Mouse (Mus musculus) leukemia stem cell, adult 10-12 weeks (primary cell): Measurements from ENCODE around the gene Bbs1. TPM values are rescaled to one million over a fixed set of nuclear protein-coding genes. Genes with fewer than 3 reads are reported as not detected.

ENCODE experiments used
- polyA plus RNA-seq: library from polyadenylated mRNA; stranded (reverse); fragments of >175 nt; gene quantifications from 2 replicates; pipeline ENCODE4 v1.2.3, GENCODE M21; 2012; ENCODE audit warnings: low replicate concordance

The Bbs1 gene
- polyA plus RNA-seq = 4.4 and 8.3 TPM in 2 replicates

DNA sequence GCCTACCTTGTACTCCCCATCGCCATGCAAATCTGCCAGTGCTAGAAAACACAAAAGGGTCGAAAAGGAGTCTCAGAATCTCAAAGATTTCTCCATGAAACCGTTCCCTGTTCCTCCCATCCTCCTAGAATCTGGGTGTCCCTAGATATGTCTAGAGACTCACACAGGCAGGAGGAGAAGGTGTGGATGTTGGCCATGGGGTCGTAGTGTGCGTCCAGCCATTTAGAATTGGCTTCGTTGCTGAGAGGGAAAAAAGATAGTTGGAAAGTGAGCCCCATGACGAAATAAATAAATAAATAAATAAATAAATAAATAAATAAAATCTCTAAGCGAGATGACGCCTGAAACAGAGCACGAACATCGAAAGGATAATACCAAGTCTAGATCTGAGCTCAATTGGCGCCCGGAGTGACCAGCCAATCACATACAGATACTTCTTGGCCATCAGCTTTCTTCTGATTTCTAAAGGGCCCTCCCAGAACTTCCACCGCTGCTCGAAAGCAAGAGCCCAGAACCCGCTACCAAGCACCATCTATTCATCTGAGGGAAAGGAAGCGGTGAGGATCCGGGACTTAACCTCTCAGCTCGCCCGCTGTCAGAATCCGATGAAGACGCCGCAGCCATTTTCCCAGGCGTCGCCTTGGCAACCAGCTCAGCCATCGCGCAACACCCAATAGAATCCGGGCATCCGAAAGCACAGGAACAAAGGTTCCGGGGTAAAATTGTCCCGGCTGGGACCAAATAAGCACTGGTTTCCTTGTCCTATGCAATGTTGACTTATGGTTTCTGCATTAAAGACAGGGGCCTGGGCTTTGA is at the start of gene Bbs1:
TSS of gene Bbs1 (minus strand) at position 650 of the 816 bp plus-strand sequence.

DNA sequence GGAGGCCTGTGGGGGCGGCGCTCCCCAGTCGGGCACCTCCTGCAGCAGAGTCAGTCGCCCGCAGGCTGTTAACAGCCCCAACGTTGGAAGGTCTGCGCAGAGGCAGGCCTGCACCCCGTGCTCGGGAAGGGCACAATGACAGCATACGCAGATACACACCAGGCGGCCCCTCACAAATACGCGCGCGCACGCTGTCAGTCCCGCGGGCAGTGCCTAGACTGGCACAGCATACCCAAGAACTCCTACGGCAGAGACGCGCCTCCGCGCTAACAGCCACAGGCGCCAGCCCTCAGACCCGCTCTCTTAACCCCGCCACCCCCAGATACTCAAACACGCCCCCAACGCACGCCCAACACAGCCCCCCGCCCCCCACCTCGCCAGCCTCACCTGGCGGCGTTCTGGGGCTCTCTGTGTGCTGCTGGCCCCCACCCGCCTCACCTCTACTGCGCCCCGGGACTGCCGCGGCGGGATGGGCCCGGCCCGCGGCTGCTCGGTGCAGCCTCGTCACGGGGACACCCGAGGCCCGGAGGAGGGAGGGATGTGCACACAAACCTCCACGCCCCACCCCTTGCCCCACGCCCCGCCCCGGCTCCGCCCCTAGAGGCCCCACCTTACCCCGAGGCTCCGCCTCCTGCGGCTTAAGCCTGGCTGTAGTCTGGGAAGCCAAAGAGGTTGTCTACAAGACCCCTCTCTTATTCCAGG is 36.3 kb upstream of the Bbs1 start, which contains the start of gene Peli3:
TSS of gene Peli3 (minus strand) at position 577 of the 702 bp plus-strand sequence.

GRCm38 (mm10) chr19:4927904-4928531 is 21.6 kb upstream of the Bbs1 start, which contains the start of gene Dpp3:
TSS of gene Dpp3 (minus strand) at chr19:4928287.

GRCm38 (mm10) chr19:4878405-4879323 is 27.8 kb downstream of the Bbs1 start, which contains the start of gene Zdhhc24:
TSS of gene Zdhhc24 (plus strand) at chr19:4878668.

GRCm38 (mm10) chr19:4877785-4878184 is 28.6 kb downstream of the Bbs1 start, which contains the start of gene Actn3:
TSS of gene Actn3 (minus strand) at chr19:4877909.

DNA sequence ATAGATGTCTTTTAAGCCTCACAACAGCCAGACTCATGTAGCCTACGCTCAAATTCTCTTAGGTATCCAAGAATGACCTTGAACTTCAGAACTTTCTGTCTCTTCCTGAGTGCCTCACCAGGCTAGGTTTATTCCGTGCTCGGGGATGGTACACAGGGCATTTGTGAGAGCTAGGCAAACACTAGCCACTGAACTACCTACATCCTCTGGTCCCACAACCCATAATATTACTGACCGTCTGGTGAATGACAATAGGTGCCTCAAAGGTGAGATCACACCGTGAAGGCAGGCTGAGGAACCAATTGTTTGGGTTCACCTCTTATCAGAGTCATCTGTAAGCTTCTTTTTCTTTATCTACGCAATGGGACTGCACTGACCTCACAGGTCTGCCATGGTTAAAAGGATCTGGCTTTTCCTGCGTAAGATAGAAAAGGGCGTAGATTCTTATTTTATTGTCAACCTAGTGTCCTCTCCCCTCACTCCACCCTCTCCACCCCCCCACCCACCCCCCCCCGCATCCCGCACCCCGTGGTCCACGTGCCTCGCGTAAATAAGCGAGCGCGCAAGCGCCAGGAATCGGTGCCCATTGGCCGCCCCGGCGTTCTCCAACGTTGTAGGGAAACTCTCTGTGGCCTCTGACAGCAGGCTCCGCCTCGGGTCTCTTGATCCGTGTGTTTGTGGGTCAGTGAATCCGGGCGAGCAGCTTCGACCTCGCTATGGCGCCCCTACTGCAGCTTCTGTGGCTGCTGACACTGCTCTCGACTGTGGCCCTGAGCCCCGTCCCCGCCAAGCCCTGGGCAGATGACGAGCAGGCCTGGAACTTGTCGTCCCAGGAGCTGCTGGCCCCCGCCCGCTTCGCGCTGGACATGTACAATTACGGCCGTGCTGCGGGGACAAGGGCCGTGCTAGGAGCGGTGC is 51.6 kb downstream of the Bbs1 start, which contains the start of gene Ctsf:
TSS of gene Ctsf (plus strand) at position 579 of the 918 bp plus-strand sequence.

GRCm38 (mm10) chr19:4839149-4839548 is 67.3 kb downstream of the Bbs1 start, which contains the start of the genes Ccs and Ccdc87:
TSS of gene Ccs (minus strand) at chr19:4839332.
TSS of gene Ccdc87 (plus strand) at chr19:4839366.

Other genes starting within 250 kb of the Bbs1 start
- 1.1 TPM in 1 of 2 replicates, not detected in the other for gene Gm960, start 208.0 kb downstream of the Bbs1 start, polyA plus RNA-seq
- 0.06 and 0.20 TPM in 2 replicates for gene Sptbn2, start 195.5 kb downstream of the Bbs1 start, polyA plus RNA-seq
- 3.1 and 4.8 TPM in 2 replicates for gene Rbm4b, start 150.1 kb downstream of the Bbs1 start, polyA plus RNA-seq
- gene Rbm4, start 112.7 kb downstream of the Bbs1 start, polyA plus RNA-seq = 3.0 and 9.7 TPM in 2 replicates
- gene Gm21992, start 95.0 kb downstream of the Bbs1 start, polyA plus RNA-seq = 3.5 and 7.0 TPM in 2 replicates
- 23.2 and 88.3 TPM in 2 replicates for gene Rbm14, start 95.0 kb downstream of the Bbs1 start, polyA plus RNA-seq
- 21.4 and 110 TPM in 2 replicates for gene Ccs, start 67.3 kb downstream of the Bbs1 start, polyA plus RNA-seq
- gene Ccdc87, start 67.3 kb downstream of the Bbs1 start, polyA plus RNA-seq = not detected in 2 replicates
- 17.8 and 31.5 TPM in 2 replicates for gene Ctsf, start 51.5 kb downstream of the Bbs1 start, polyA plus RNA-seq
- 0.37 and 0.66 TPM in 2 replicates for gene Actn3, start 28.7 kb downstream of the Bbs1 start, polyA plus RNA-seq
- 5.1 and 6.1 TPM in 2 replicates for gene Zdhhc24, start 28.0 kb downstream of the Bbs1 start, polyA plus RNA-seq
- 49.7 and 54.1 TPM in 2 replicates for gene Dpp3, start 21.7 kb upstream of the Bbs1 start, polyA plus RNA-seq
- 0.11 and 0.36 TPM in 2 replicates for gene Peli3, start 36.5 kb upstream of the Bbs1 start, polyA plus RNA-seq
- 41.9 and 74.6 TPM in 2 replicates for gene Mrpl11, start 55.5 kb upstream of the Bbs1 start, polyA plus RNA-seq
- gene Npas4, start 83.7 kb upstream of the Bbs1 start, polyA plus RNA-seq = 0.14 and 0.37 TPM in 2 replicates
- gene Slc29a2, start 117.2 kb upstream of the Bbs1 start, polyA plus RNA-seq = 3.2 and 6.6 TPM in 2 replicates
- 6.5 TPM in 2 replicates for gene B4gat1, start 132.2 kb upstream of the Bbs1 start, polyA plus RNA-seq
- not detected in 2 replicates for gene AC124502.3, start 132.3 kb upstream of the Bbs1 start, polyA plus RNA-seq
- gene Brms1, start 134.7 kb upstream of the Bbs1 start, polyA plus RNA-seq = 29.9 and 97.0 TPM in 2 replicates
- gene Rin1, start 143.9 kb upstream of the Bbs1 start, polyA plus RNA-seq = 0.43 and 0.90 TPM in 2 replicates
- gene Cd248, start 161.4 kb upstream of the Bbs1 start, polyA plus RNA-seq = 4.3 and 7.0 TPM in 2 replicates
- gene Tmem151a, start 178.9 kb upstream of the Bbs1 start, polyA plus RNA-seq = 0.09 and 1.3 TPM in 2 replicates
- gene Yif1a, start 181.9 kb upstream of the Bbs1 start, polyA plus RNA-seq = 12.3 and 39.3 TPM in 2 replicates
- 2.3 and 6.4 TPM in 2 replicates for gene Cnih2, start 191.9 kb upstream of the Bbs1 start, polyA plus RNA-seq
- gene Rab1b, start 200.4 kb upstream of the Bbs1 start, polyA plus RNA-seq = 269 and 344 TPM in 2 replicates
- 18.0 and 32.6 TPM in 2 replicates for gene Klc2, start 211.9 kb upstream of the Bbs1 start, polyA plus RNA-seq